Mouse (Mus musculus): Measurements from ENCODE around the gene Siae. TPM values are rescaled to one million over a fixed set of nuclear protein-coding genes. Genes with fewer than 3 reads are reported as not detected.

The Siae gene
- polyA plus RNA-seq (2014; fragmentation: Illumina TruSeq; extraction: RNeasy Lipid Tissue Mini Kit (QIAGEN cat#74804); ENCODE audit: low read depth, low replicate concordance), result 36.3 TPM

DNA sequence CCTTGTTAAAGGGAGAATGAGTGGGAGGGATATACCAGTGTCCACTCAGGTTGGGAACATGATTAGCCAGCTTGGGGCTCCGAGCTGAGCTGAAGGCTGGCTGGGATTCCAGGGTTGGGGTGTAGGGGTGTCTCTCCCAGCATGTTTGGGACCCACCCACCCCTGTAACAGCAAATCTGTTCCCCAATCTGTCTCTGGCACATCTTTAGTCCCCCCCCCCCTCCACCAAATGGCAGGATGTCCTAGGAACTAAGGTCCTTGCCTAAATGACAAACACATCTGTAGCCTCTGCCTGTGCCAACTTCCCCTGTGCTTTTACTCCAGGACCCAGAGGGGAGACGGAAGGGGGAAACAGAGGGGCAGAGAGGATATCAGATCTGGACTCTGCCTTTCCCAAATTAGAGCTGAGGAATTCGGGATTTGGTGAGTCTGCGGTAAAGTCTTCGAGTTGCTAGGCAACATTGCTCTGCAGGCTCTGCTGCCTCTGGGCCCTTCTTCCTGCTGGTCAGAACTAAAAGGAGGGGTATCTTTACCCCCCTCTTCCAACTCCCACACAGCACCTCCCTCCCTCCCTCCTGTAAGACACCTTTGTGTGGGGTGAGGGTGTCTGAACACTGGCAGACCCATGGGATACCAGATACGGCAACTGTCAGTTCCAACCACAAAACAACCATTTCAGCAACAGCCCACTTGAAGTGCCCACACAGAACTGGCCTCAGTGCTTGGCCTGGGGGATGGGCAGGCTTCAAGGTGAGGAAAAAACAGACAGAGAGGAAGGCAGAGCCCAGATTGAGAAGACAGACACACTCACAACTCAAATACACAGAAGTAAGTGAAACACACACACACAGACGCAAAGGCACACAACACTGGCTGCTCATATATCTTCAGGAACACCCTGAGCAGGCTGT is at the start of gene Siae:
Gene Siae, plus strand, starts transcription at position 861 of the 911 bp plus-strand sequence.

DNA sequence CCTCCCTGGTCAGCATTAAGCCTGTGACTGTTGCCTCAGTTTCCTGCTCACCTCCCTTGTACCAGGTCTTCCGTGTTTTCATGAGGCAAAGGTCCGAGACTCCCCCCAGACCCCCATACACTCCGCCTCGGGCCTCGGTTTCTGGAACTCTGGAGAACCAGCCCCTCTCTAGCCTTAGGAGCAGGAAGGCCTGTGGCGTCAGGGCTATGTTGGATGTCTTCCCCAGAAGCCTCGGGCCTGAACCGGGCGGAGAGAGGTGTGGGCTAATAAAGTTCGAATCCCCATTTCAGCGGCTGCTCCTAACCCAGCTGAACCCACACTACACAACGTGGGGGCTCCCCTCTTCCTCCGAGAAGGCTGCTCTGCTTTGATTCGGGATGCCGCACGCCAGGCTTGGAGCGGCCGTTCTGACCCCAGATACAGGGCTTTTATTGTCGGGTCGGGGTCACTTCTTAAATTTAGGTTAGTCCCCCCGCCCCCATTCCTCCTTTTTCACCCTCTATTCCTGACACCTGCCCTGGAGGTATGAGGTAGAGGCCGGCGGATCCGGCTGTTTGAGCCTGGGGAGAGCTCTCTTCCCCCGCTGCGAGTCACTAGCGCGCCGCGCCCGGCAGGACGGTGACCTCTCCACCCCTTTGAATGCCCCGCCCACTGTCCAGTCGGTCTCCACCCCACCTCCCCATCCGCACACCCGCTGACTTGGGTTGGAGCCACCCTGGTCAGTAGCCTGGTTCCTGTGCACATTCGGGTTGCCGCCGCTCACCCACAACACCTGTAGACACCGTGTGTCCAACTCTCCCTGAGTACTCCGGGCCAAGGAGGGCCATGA is 27.9 kb upstream of the Siae start, which contains the start of gene Esam:
Gene Esam, plus strand, starts transcription at position 683 of the 829 bp plus-strand sequence.

DNA sequence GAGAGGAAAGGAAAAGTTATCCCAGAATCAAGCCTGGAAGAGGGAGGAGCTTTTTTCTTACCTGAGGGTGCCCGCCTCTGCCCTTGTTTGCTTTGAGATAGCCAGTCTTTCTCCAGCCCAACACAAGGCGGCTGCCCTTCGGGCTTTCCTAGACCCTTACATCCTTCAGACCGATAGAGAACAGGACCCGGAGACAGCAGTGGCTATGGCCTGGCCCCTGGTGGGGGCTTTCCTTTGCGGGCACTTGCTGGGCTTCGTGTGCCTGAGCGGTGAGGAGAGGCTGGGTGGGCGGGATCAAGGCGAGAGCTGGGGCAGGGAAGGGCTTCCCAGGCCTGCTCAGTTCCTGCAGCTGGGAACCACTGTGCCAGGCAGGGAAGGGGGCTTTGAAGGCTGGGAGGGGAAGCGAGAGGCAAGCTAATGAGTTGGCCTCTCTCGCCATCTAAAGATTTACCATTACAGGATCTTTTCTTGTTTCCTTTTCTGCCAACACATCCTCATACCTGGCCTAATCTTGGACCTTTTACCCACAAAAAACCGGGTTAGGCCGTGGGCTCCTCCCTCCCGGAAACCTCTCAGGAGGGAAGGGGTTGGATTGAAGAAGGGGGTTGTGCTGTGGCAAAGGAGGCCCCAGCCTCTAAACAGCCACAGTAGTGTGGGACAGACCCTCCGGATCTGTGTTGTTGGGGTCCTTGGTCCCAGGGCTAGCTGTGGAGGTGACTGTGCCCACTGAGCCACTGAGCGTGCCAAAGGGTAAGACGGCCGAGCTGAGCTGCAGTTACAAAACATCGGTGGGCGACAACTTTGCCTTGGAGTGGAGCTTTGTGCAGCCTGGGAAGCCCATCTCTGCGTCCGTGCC is 16.1 kb upstream of the Siae start, which contains the start of gene Vsig2:
Gene Vsig2, plus strand, starts transcription at position 86 of the 856 bp plus-strand sequence.

DNA sequence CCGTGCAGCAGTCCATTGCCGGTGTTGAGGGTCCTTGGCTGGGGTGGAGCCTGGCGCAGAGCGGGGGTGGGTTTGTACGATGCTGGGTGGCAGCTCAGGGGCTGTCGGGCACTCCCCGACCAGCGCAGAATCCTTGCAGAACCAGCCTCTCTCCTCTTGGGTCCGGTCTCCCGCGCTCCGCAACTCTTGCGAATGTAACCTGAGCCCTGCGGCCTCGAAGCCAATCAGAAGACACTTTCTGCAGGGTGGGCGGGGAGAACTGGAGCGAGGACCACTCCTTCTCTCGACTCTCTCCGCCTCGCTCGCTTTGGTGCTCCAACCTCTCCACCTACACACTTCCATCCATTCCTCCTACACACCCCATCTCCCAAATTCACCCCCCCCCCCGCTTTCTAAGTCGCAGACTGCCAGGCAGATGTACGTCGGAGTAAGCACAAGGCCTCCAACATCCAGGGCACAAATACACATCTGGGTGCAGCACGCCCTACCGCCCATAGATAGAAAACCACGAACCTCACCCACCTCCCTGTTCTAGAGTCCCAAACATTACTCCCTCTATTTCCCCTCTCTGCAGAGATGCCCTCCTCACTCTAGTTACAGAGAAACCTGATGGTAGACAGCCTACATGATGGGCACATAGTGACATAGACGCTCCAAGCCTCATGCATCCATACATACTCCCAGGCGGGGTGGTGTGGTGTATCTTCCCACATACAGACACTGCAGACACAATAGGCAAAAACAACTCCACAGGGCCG is 2.8 kb upstream of the Siae start, which contains the start of gene Nrgn:
Gene Nrgn, minus strand, starts transcription at position 369 of the 758 bp plus-strand sequence.

DNA sequence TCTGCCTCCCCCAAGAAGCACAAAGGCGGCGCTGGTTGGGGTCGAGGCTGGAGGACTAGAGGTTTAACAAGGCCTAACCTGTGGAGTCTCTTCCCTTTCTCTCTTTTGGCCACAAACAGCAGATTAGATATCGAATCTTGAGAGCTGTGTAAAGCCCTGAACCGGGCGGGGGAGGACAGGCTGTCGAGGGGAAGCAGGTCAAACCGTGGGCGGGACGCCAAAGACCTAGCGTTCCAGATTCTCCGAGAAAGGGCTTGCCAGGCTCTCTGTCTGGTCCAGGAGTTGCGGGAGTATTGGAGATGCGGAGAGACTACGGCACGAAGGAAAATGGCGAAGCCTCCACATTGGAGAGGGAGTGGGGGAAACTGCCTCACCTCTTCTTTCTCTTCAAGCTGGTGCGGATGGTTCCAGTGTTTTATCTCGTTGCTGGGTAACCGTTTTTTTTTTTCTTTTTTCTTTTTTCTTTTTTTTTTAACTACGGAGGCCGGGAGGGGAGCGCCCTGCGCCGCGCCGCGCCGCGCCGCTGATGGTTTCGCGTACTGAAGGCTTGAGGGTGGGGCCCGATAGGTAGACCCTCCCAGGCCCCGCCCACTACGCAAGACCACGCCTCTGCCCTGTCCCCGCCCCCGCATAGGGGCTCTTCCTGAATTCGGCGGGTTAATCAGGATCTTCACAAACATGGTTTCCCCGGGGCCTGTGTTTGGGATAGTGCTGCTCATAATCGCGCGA is 57.8 kb downstream of the Siae start, which contains the start of gene Spa17:
Gene Spa17, minus strand, starts transcription at position 541 of the 729 bp plus-strand sequence.

DNA sequence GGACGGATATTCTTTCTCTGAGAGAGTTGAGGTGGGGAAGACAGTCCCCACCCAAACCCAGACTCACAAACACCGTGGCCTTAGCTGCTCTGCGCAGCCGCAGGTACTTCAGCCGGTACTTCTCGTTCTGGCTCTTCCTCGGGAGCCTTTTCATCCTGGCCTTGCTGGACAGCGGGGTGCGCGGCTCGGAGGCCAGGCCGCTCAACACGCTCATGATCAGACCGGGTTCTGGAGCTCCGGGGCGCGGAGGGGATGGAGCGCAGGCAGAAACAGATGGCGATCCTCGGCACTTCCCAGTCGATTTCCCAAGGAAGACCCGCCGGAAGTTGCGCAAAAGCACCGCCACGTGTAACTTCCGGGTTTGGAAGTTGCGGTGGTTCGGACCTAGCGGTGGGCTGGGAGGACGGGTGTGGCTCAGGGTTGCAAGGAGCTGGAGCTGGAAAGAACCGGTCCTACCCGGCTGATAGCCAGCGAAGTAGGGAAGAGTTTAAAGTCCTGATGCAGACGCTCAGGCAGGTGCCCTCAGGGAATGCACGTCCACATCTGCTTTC is 101.5 kb downstream of the Siae start, which contains the start of gene Tbrg1:
Gene Tbrg1, minus strand, starts transcription at position 382 of the 551 bp plus-strand sequence.

DNA sequence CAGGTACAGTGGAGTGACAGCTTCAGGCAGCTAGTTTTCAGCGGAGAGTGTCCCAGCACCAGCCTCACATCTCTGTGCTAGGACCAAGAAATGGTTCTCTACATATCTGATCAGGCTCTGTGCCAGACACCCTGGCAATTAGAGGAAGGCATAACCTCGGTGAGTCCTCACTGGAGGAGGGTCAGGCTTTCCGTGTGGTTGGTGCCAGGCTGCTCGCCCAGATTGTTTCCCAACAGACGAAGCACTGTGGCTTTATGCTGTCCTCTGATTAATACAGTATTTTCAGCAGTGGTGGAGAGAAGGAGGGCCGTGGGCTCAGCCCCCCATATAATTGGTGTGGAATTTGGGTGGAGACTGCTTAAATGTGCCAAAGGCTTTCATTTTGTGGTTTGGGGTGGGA is 113.6 kb downstream of the Siae start, which contains the start of gene Panx3:
Gene Panx3, minus strand, starts transcription at position 121 of the 400 bp plus-strand sequence.

Other genes starting within 250 kb of the Siae start
- gene Ccdc15, start 207.3 kb upstream of the Siae start, polyA plus RNA-seq (2014; fragmentation: Illumina TruSeq; extraction: RNeasy Lipid Tissue Mini Kit (QIAGEN cat#74804); ENCODE audit: low read depth, low replicate concordance), result 1.3 TPM
- not detected for gene Hepacam, start 188.3 kb upstream of the Siae start, polyA plus RNA-seq (2014; fragmentation: Illumina TruSeq; extraction: RNeasy Lipid Tissue Mini Kit (QIAGEN cat#74804); ENCODE audit: low read depth, low replicate concordance)
- gene Robo4, start 153.8 kb upstream of the Siae start, polyA plus RNA-seq (2014; fragmentation: Illumina TruSeq; extraction: RNeasy Lipid Tissue Mini Kit (QIAGEN cat#74804); ENCODE audit: low read depth, low replicate concordance), result 0.90 TPM
- gene Robo3, start 122.5 kb upstream of the Siae start, polyA plus RNA-seq (2014; fragmentation: Illumina TruSeq; extraction: RNeasy Lipid Tissue Mini Kit (QIAGEN cat#74804); ENCODE audit: low read depth, low replicate concordance), result not detected
- gene Msantd2, start 66.4 kb upstream of the Siae start, polyA plus RNA-seq (2014; fragmentation: Illumina TruSeq; extraction: RNeasy Lipid Tissue Mini Kit (QIAGEN cat#74804); ENCODE audit: low read depth, low replicate concordance), result 17.9 TPM
- 3.6 TPM for gene Esam, start 27.6 kb upstream of the Siae start, polyA plus RNA-seq (2014; fragmentation: Illumina TruSeq; extraction: RNeasy Lipid Tissue Mini Kit (QIAGEN cat#74804); ENCODE audit: low read depth, low replicate concordance)
- gene Vsig2, start 16.4 kb upstream of the Siae start, polyA plus RNA-seq (2014; fragmentation: Illumina TruSeq; extraction: RNeasy Lipid Tissue Mini Kit (QIAGEN cat#74804); ENCODE audit: low read depth, low replicate concordance), result 0.79 TPM
- gene Nrgn, start 2.8 kb upstream of the Siae start, polyA plus RNA-seq (2014; fragmentation: Illumina TruSeq; extraction: RNeasy Lipid Tissue Mini Kit (QIAGEN cat#74804); ENCODE audit: low read depth, low replicate concordance), result not detected
- 1.6 TPM for gene Spa17, start 58.0 kb downstream of the Siae start, polyA plus RNA-seq (2014; fragmentation: Illumina TruSeq; extraction: RNeasy Lipid Tissue Mini Kit (QIAGEN cat#74804); ENCODE audit: low read depth, low replicate concordance)
- 15.2 TPM for gene Tbrg1, start 101.6 kb downstream of the Siae start, polyA plus RNA-seq (2014; fragmentation: Illumina TruSeq; extraction: RNeasy Lipid Tissue Mini Kit (QIAGEN cat#74804); ENCODE audit: low read depth, low replicate concordance)
- gene Panx3, start 113.5 kb downstream of the Siae start, polyA plus RNA-seq (2014; fragmentation: Illumina TruSeq; extraction: RNeasy Lipid Tissue Mini Kit (QIAGEN cat#74804); ENCODE audit: low read depth, low replicate concordance), result not detected
- not detected for gene Olfr160, start 160.6 kb downstream of the Siae start, polyA plus RNA-seq (2014; fragmentation: Illumina TruSeq; extraction: RNeasy Lipid Tissue Mini Kit (QIAGEN cat#74804); ENCODE audit: low read depth, low replicate concordance)
- not detected for gene Olfr874, start 189.4 kb downstream of the Siae start, polyA plus RNA-seq (2014; fragmentation: Illumina TruSeq; extraction: RNeasy Lipid Tissue Mini Kit (QIAGEN cat#74804); ENCODE audit: low read depth, low replicate concordance)
- not detected for gene Olfr875, start 216.2 kb downstream of the Siae start, polyA plus RNA-seq (2014; fragmentation: Illumina TruSeq; extraction: RNeasy Lipid Tissue Mini Kit (QIAGEN cat#74804); ENCODE audit: low read depth, low replicate concordance)
- gene Olfr876, start 247.3 kb downstream of the Siae start, polyA plus RNA-seq (2014; fragmentation: Illumina TruSeq; extraction: RNeasy Lipid Tissue Mini Kit (QIAGEN cat#74804); ENCODE audit: low read depth, low replicate concordance), result not detected